Mouse (Mus musculus): ENCODE measurements at regions not wholly inside any gene's neighbourhood (a gene's known extent, or its start where the extent isn't known, plus 50 kb on each side); places are given as distances from the start of the nearest gene placed in this dataset.

GRCm38 (mm10) chr11:79757513-79758071, 166.6 kb downstream of the Rab11fip4 start:
- Histone ChIP-seq H3K27ac (replicated peaks) (no peak overlapping the region), H3K4me2 (no peak overlapping the region), H3K9me3 (no peaks in the 10 kb centered on the region), H3K4me1 (replicated peaks) (no peaks in the 10 kb centered on the region), H3K9ac (no peak overlapping the region), H3K4me3 (no peak overlapping the region), H3K36me3 (no peaks in the 10 kb centered on the region), H3K27me3 (no peaks in the 10 kb centered on the region)
- ATAC-seq (ENCODE audit: low FRiP score, low read depth), result no peak
- 95% methylated on average over 5 of the region's 5 CpGs for WGBS

GRCm38 (mm10) chr11:79756305-79756846, 165.4 kb downstream of the Rab11fip4 start:
- Histone ChIP-seq H3K36me3 (no peaks in the 10 kb centered on the region), H3K9ac (no peak overlapping the region), H3K4me3 (no peak overlapping the region), H3K27ac (replicated peaks) (no peak overlapping the region), H3K4me2 (no peak overlapping the region), H3K4me1 (replicated peaks) (no peaks in the 10 kb centered on the region), H3K27me3 (no peaks in the 10 kb centered on the region), H3K9me3 (no peaks in the 10 kb centered on the region)
- ATAC-seq (ENCODE audit: low FRiP score, low read depth), result no peak
- 86% methylated on average over 9 of the region's 9 CpGs for WGBS

GRCm38 (mm10) chr11:79753491-79753890, 162.5 kb downstream of the Rab11fip4 start:
- Histone ChIP-seq H3K27me3 (no peaks in the 10 kb centered on the region), H3K4me3 (no peak overlapping the region)
- WGBS, result 92% methylated on average over 2 of the region's 2 CpGs

DNA sequence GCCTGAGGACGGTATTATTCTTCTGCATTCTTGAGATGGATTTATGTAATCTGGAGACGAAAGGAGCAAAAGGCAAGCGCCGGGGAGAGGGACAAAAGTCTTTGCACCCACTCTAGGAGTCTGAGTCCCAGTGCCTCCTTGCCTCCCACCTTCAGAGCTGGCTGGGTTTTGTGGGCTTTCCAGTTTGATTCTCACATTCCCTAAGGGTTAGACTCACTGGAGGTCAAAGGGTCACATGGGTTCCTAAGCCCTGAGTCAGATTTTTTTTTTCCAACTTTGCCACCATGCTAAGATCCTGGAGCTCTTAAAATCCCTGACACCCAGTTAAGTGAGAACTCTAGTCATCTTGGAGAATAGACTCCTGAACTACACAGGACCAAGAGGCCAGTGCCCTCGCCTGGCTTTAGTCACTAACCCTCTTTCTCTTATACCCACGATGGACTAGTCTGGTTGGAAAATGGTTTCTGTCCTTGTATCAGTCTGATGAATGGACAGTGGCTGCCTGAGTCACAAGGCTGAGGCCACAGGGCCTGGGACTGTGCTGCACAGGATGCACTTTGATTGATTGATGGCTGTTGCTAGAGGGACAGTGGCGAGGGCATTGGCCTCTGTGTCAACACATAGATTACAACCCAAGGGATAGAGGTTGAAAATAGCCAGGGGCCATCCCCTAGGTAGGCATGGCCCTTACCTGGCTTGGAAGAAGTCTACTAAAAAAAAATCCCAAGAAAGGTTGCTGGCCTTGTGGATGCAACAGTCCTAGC, 161.9 kb downstream of the Rab11fip4 start:
- 46% methylated on average over 7 of the region's 7 CpGs for WGBS

More at GRCm38 (mm10) chr11:79753491-79753890, 162.5 kb downstream of the Rab11fip4 start:
- Histone ChIP-seq H3K27ac (replicated peaks) (no peak overlapping the region), H3K9ac (no peak overlapping the region), H3K36me3 (no peaks in the 10 kb centered on the region), H3K4me1 (replicated peaks) (no peaks in the 10 kb centered on the region), H3K4me2 (no peak overlapping the region), H3K9me3 (no peaks in the 10 kb centered on the region)
- no peak for ATAC-seq (ENCODE audit: low FRiP score, low read depth)

GRCm38 (mm10) chr11:79751751-79752716, 161.0 kb downstream of the Rab11fip4 start:
- Histone ChIP-seq H3K27ac (replicated peaks) (no peak overlapping the region), H3K27me3 (no peaks in the 10 kb centered on the region), H3K9me3 (no peaks in the 10 kb centered on the region), H3K36me3 (no peaks in the 10 kb centered on the region), H3K4me1 (replicated peaks) (no peaks in the 10 kb centered on the region), H3K9ac (no peak overlapping the region), H3K4me3 (no peak overlapping the region), H3K4me2 (no peak overlapping the region)
- no peak for ATAC-seq (ENCODE audit: low FRiP score, low read depth)
- 67% methylated on average over 14 of the region's 14 CpGs for WGBS

More for the DNA sequence above, 161.9 kb downstream of the Rab11fip4 start:
- H3K27me3 ChIP-seq, result no peaks in the 10 kb centered on the region
- H3K27ac ChIP-seq (replicated peaks), result no peak overlapping the region
- no peaks in the 10 kb centered on the region for H3K36me3 ChIP-seq
- H3K9me3 ChIP-seq, result no peaks in the 10 kb centered on the region
- no peak overlapping the region for H3K9ac ChIP-seq
- H3K4me3 ChIP-seq, result no peak overlapping the region
- H3K4me1 ChIP-seq (replicated peaks), result no peaks in the 10 kb centered on the region
- no peak for ATAC-seq (ENCODE audit: low FRiP score, low read depth)
- H3K4me2 ChIP-seq, result no peak overlapping the region

- Histone ChIP-seq H3K9ac (no peak overlapping the region), H3K4me2 (no peak overlapping the region), H3K9me3 (no peaks in the 10 kb centered on the region), H3K27me3 (no peaks in the 10 kb centered on the region), H3K27ac (replicated peaks) (no peak overlapping the region), H3K4me3 (no peak overlapping the region), H3K4me1 (replicated peaks) (no peaks in the 10 kb centered on the region), H3K36me3 (no peaks in the 10 kb centered on the region)
- ATAC-seq (ENCODE audit: low FRiP score, low read depth), result no peak
- 75% methylated on average over 2 of the region's 2 CpGs for WGBS
Observed at GRCm38 (mm10) chr11:79750943-79751342, 159.9 kb downstream of the Rab11fip4 start.

DNA sequence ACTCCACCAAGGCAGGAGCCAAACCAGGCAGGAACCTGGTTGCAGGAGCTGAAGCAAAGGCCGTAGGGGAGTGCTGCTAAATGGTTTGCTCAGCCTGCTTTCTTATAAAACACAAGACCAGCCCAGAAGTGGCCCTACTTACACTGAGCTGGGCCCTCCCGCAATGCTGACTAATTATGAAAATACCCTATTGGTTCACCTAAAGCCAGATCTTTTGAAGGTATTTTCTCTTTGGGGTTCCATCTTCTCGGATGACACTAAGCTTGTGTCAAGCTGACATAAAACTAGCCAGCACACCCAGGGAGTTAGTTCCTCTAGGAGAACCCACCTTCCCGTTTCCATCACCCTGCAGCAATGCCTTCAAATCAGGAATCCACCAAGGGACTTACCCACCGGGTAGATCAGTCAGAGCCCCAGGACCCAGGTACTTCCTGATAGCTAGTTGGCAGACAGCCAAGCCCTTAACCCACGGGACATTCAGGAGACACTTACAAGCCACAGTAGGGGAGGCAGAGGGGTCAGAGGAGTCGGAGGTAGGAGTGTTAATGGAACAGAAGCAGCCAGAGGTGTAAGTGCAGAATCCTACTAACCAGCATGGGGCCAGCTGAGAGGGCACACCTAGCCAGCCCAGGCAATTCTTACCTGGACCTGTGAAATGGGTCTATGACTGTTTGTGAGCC, 158.9 kb downstream of the Rab11fip4 start:
- Histone ChIP-seq H3K4me1 (replicated peaks) (no peaks in the 10 kb centered on the region), H3K36me3 (no peaks in the 10 kb centered on the region), H3K9ac (no peak overlapping the region), H3K9me3 (no peaks in the 10 kb centered on the region), H3K27me3 (no peaks in the 10 kb centered on the region), H3K27ac (replicated peaks) (no peak overlapping the region), H3K4me3 (no peak overlapping the region), H3K4me2 (no peak overlapping the region)
- 75% methylated on average over 7 of the region's 7 CpGs for WGBS
- ATAC-seq (ENCODE audit: low FRiP score, low read depth), result no peak

DNA sequence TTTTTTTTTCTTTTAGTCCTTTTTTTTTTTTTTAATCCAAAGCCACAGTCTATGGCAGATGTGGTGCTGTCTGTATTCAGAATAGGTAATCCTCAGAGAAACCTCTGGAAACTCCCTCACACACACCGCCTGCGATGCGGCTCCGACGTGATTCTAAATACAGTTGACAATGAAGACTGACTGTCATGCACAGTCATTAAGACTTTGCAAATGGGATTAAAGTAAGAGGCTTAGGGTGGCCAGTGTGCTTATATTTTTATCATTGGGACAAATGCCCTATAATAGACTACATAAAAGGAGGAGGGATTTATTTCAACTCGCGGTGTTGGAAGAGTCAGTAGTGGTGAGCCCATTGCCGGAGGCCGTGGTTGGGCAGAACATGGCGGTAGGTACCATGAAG, 158.1 kb downstream of the Rab11fip4 start:
- Histone ChIP-seq H3K4me1 (replicated peaks) (no peaks in the 10 kb centered on the region), H3K9me3 (no peaks in the 10 kb centered on the region)

GRCm38 (mm10) chr11:79748606-79749125, 157.7 kb downstream of the Rab11fip4 start:
- Histone ChIP-seq H3K4me3 (no peak overlapping the region), H3K9ac (no peak overlapping the region), H3K4me2 (no peak overlapping the region), H3K9me3 (no peaks in the 10 kb centered on the region), H3K27me3 (no peaks in the 10 kb centered on the region), H3K27ac (replicated peaks) (no peak overlapping the region), H3K36me3 (no peaks in the 10 kb centered on the region), H3K4me1 (replicated peaks) (no peaks in the 10 kb centered on the region)
- ATAC-seq (ENCODE audit: low FRiP score, low read depth), result no peak
- WGBS, result 95% methylated on average over 7 of the region's 7 CpGs

More for the DNA sequence above, 158.1 kb downstream of the Rab11fip4 start:
- no peak for ATAC-seq (ENCODE audit: low FRiP score, low read depth)
- Histone ChIP-seq H3K27me3 (no peaks in the 10 kb centered on the region), H3K4me2 (no peak overlapping the region), H3K9ac (no peak overlapping the region), H3K27ac (replicated peaks) (no peak overlapping the region), H3K4me3 (no peak overlapping the region), H3K36me3 (no peaks in the 10 kb centered on the region)
- WGBS, result 92% methylated on average over 10 of the region's 10 CpGs

DNA sequence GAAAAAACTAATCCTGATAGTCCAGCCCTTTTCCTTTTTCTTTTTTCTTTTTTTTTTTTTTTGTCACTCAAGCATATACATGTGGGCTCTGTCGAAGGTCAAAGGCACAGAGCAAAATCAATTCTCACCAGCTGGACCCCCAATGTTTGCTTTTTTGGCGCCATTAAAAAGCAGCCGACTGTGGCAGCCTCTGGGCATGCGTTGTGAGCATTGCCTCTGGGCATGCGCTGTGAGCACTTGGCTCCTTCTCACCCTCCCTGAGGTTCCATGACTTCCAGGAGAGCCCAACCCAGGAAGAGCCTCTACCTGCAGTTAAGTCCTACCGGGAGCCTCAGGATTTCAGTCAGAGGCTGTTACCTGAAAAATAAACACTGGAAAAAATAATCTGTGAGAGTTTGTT, 156.8 kb downstream of the Rab11fip4 start:
- Histone ChIP-seq H3K27ac (replicated peaks) (no peak overlapping the region), H3K9ac (no peak overlapping the region), H3K36me3 (no peaks in the 10 kb centered on the region), H3K4me3 (no peak overlapping the region), H3K27me3 (no peaks in the 10 kb centered on the region), H3K4me2 (no peak overlapping the region), H3K4me1 (replicated peaks) (no peaks in the 10 kb centered on the region), H3K9me3 (no peaks in the 10 kb centered on the region)
- 64% methylated on average over 6 of the region's 6 CpGs for WGBS
- ATAC-seq (ENCODE audit: low FRiP score, low read depth), result no peak

All from hindbrain, embryonic 15.5 days (tissue).